Mouse (Mus musculus): ENCODE results near the gene Kri1. TPM values are rescaled to one million over a fixed set of nuclear protein-coding genes. Genes with fewer than 3 reads are reported as not detected.

Gene Kri1
- 15.0 and 15.5 TPM in 2 replicates for polyA plus RNA-seq (2014; fragmentation: Nextera tagmentation; extraction: Ambion mirVana)

GRCm38 (mm10) chr9:21287571-21288402 lies at the start of gene Kri1:
TSS of gene Kri1 (minus strand) at chr9:21287969.
- Histone ChIP-seq H3K27me3 (ENCODE audit: control insufficient read depth, insufficient read depth, low read length) (no peaks in the 10 kb centered on the region), H3K4me2 (ENCODE audit: low read depth) (peak within 1 kb of the TSS; percentile 78), H3K4me1 (ENCODE audit: control insufficient read depth, insufficient read depth, low read length) (peaks cover 18% of the 10 kb centered on the region), H3K9me3 (ENCODE audit: control insufficient read depth, low read length) (no peaks in the 10 kb centered on the region), H3K27ac (ENCODE audit: low read depth, low read length) (peak within 1 kb of the TSS; percentile 60; the same call in 1 of the 2 replicates), H3K36me3 (ENCODE audit: control insufficient read depth, insufficient read depth, low read length) (peaks cover 2% of the 10 kb centered on the region; the same call in 1 of the 2 replicates), H3K4me3 (ENCODE audit: low read depth, low read length) (peak within 1 kb of the TSS; percentile 79), H3K9ac (ENCODE audit: low read length) (peak within 1 kb of the TSS; percentile 66)
- 1% methylated on average over 57 of the region's 59 CpGs for WGBS
- DNase-seq (ENCODE audit: low spot score): peak; percentile 97
- peak; percentile 49 for ATAC-seq (ENCODE audit: insufficient read depth, low FRiP score, low TSS enrichment)

- H3K4me3 ChIP-seq (ENCODE audit: low read depth, low read length): no peak overlapping the region
- H3K4me2 ChIP-seq (ENCODE audit: low read depth): no peak overlapping the region
- DNase-seq (ENCODE audit: low spot score) (no peak), ATAC-seq (ENCODE audit: insufficient read depth, low FRiP score, low TSS enrichment) (no peak)
- no peak overlapping the region for H3K27ac ChIP-seq (ENCODE audit: low read depth, low read length)
- no peaks in the 10 kb centered on the region for H3K9me3 ChIP-seq (ENCODE audit: control insufficient read depth, low read length)
- no peak overlapping the region for H3K9ac ChIP-seq (ENCODE audit: low read length)
- H3K27me3 ChIP-seq (ENCODE audit: control insufficient read depth, insufficient read depth, low read length): no peaks in the 10 kb centered on the region
- 87% methylated on average over 8 of the region's 8 CpGs for WGBS
- no peaks in the 10 kb centered on the region for H3K36me3 ChIP-seq (ENCODE audit: control insufficient read depth, insufficient read depth, low read length)
- H3K4me1 ChIP-seq (ENCODE audit: control insufficient read depth, insufficient read depth, low read length): no peaks in the 10 kb centered on the region; the same call in 1 of the 2 replicates
Observed at GRCm38 (mm10) chr9:21336491-21336890, 48.7 kb upstream of the Kri1 start.

- Histone ChIP-seq H3K36me3 (ENCODE audit: control insufficient read depth, insufficient read depth, low read length) (no peaks in the 10 kb centered on the region), H3K9me3 (ENCODE audit: control insufficient read depth, low read length) (no peaks in the 10 kb centered on the region), H3K9ac (ENCODE audit: low read length) (no peak overlapping the region), H3K4me3 (ENCODE audit: low read depth, low read length) (no peak overlapping the region), H3K27ac (ENCODE audit: low read depth, low read length) (no peak overlapping the region), H3K27me3 (ENCODE audit: control insufficient read depth, insufficient read depth, low read length) (no peaks in the 10 kb centered on the region), H3K4me1 (ENCODE audit: control insufficient read depth, insufficient read depth, low read length) (no peaks in the 10 kb centered on the region; the same call in 1 of the 2 replicates), H3K4me2 (ENCODE audit: low read depth) (no peak overlapping the region)
- no peak for ATAC-seq (ENCODE audit: insufficient read depth, low FRiP score, low TSS enrichment)
- no peak for DNase-seq (ENCODE audit: low spot score)
- 86% methylated on average over 4 of the region's 4 CpGs for WGBS
Observed at GRCm38 (mm10) chr9:21335391-21335790, 47.6 kb upstream of the Kri1 start.

GRCm38 (mm10) chr9:21334747-21335146 lies 47.0 kb upstream of the Kri1 start:
- H3K27me3 ChIP-seq (ENCODE audit: control insufficient read depth, insufficient read depth, low read length): no peaks in the 10 kb centered on the region
- no peak overlapping the region for H3K27ac ChIP-seq (ENCODE audit: low read depth, low read length)
- H3K4me3 ChIP-seq (ENCODE audit: low read depth, low read length): no peak overlapping the region
- ATAC-seq (ENCODE audit: insufficient read depth, low FRiP score, low TSS enrichment) (no peak), DNase-seq (ENCODE audit: low spot score) (no peak)
- no peaks in the 10 kb centered on the region for H3K36me3 ChIP-seq (ENCODE audit: control insufficient read depth, insufficient read depth, low read length)
- H3K4me2 ChIP-seq (ENCODE audit: low read depth): no peak overlapping the region
- H3K9ac ChIP-seq (ENCODE audit: low read length): no peak overlapping the region
- no peaks in the 10 kb centered on the region; the same call in 1 of the 2 replicates for H3K4me1 ChIP-seq (ENCODE audit: control insufficient read depth, insufficient read depth, low read length)
- H3K9me3 ChIP-seq (ENCODE audit: control insufficient read depth, low read length): no peaks in the 10 kb centered on the region

- WGBS: 97% methylated on average over 1 of the region's 1 CpGs
- Histone ChIP-seq H3K4me3 (ENCODE audit: low read depth, low read length) (no peak overlapping the region), H3K36me3 (ENCODE audit: control insufficient read depth, insufficient read depth, low read length) (no peaks in the 10 kb centered on the region), H3K9me3 (ENCODE audit: control insufficient read depth, low read length) (no peaks in the 10 kb centered on the region), H3K27me3 (ENCODE audit: control insufficient read depth, insufficient read depth, low read length) (no peaks in the 10 kb centered on the region), H3K4me1 (ENCODE audit: control insufficient read depth, insufficient read depth, low read length) (no peaks in the 10 kb centered on the region; the same call in 1 of the 2 replicates), H3K4me2 (ENCODE audit: low read depth) (no peak overlapping the region), H3K27ac (ENCODE audit: low read depth, low read length) (no peak overlapping the region), H3K9ac (ENCODE audit: low read length) (no peak overlapping the region)
- ATAC-seq (ENCODE audit: insufficient read depth, low FRiP score, low TSS enrichment) (no peak), DNase-seq (ENCODE audit: low spot score) (no peak)
Observed at GRCm38 (mm10) chr9:21333523-21333922, 45.8 kb upstream of the Kri1 start.

- Histone ChIP-seq H3K27me3 (ENCODE audit: control insufficient read depth, insufficient read depth, low read length) (no peaks in the 10 kb centered on the region), H3K27ac (ENCODE audit: low read depth, low read length) (no peak overlapping the region), H3K4me2 (ENCODE audit: low read depth) (no peak overlapping the region), H3K4me1 (ENCODE audit: control insufficient read depth, insufficient read depth, low read length) (no peaks in the 10 kb centered on the region; the same call in 1 of the 2 replicates), H3K9me3 (ENCODE audit: control insufficient read depth, low read length) (no peaks in the 10 kb centered on the region), H3K9ac (ENCODE audit: low read length) (no peak overlapping the region), H3K4me3 (ENCODE audit: low read depth, low read length) (no peak overlapping the region), H3K36me3 (ENCODE audit: control insufficient read depth, insufficient read depth, low read length) (no peaks in the 10 kb centered on the region)
- 42% methylated on average over 9 of the region's 9 CpGs for WGBS
- ATAC-seq (ENCODE audit: insufficient read depth, low FRiP score, low TSS enrichment) (no peak), DNase-seq (ENCODE audit: low spot score) (no peak)
Observed at GRCm38 (mm10) chr9:21332161-21333061, 44.6 kb upstream of the Kri1 start.

GRCm38 (mm10) chr9:21331365-21332140 lies 43.8 kb upstream of the Kri1 start:
- H3K4me3 ChIP-seq (ENCODE audit: low read depth, low read length): no peak overlapping the region
- 87% methylated on average over 12 of the region's 12 CpGs for WGBS
- no peak overlapping the region for H3K4me2 ChIP-seq (ENCODE audit: low read depth)
- H3K36me3 ChIP-seq (ENCODE audit: control insufficient read depth, insufficient read depth, low read length): no peaks in the 10 kb centered on the region
- no peak overlapping the region for H3K9ac ChIP-seq (ENCODE audit: low read length)
- DNase-seq (ENCODE audit: low spot score) (no peak), ATAC-seq (ENCODE audit: insufficient read depth, low FRiP score, low TSS enrichment) (no peak)
- H3K4me1 ChIP-seq (ENCODE audit: control insufficient read depth, insufficient read depth, low read length): no peaks in the 10 kb centered on the region; the same call in 1 of the 2 replicates
- H3K27me3 ChIP-seq (ENCODE audit: control insufficient read depth, insufficient read depth, low read length): no peaks in the 10 kb centered on the region
- no peaks in the 10 kb centered on the region for H3K9me3 ChIP-seq (ENCODE audit: control insufficient read depth, low read length)
- H3K27ac ChIP-seq (ENCODE audit: low read depth, low read length): no peak overlapping the region

- no peaks in the 10 kb centered on the region for H3K9me3 ChIP-seq (ENCODE audit: control insufficient read depth, low read length)
- no peak overlapping the region for H3K4me2 ChIP-seq (ENCODE audit: low read depth)
- H3K27ac ChIP-seq (ENCODE audit: low read depth, low read length): no peak overlapping the region
- DNase-seq (ENCODE audit: low spot score): no peak
- no peaks in the 10 kb centered on the region; the same call in 1 of the 2 replicates for H3K4me1 ChIP-seq (ENCODE audit: control insufficient read depth, insufficient read depth, low read length)
- ATAC-seq (ENCODE audit: insufficient read depth, low FRiP score, low TSS enrichment): no peak
- H3K27me3 ChIP-seq (ENCODE audit: control insufficient read depth, insufficient read depth, low read length): no peaks in the 10 kb centered on the region
- H3K4me3 ChIP-seq (ENCODE audit: low read depth, low read length): no peak overlapping the region
- H3K9ac ChIP-seq (ENCODE audit: low read length): no peak overlapping the region
- H3K36me3 ChIP-seq (ENCODE audit: control insufficient read depth, insufficient read depth, low read length): no peaks in the 10 kb centered on the region
- WGBS: 91% methylated on average over 10 of the region's 10 CpGs
Observed at GRCm38 (mm10) chr9:21329699-21330289, 42.0 kb upstream of the Kri1 start.
